Mouse (Mus musculus) adrenal gland, postnatal 25 days (tissue): Measurements from ENCODE around the gene Adamts12. TPM values are rescaled to one million over a fixed set of nuclear protein-coding genes. Genes with fewer than 3 reads are reported as not detected.

Experiments used
- DNase-seq: peaks from one replicate; pipeline ENCODE4 v3.0.0; 2021; ENCODE audit warnings: mixed read lengths
- total RNA-seq: library from RNA; stranded (reverse); gene quantifications from 2 replicates; pipeline ENCODE4 v1.2.3, GENCODE M21; 2021

Gene Adamts12
- total RNA-seq, 1 experiment from 2014 or later, result 6.4 TPM

DNA sequence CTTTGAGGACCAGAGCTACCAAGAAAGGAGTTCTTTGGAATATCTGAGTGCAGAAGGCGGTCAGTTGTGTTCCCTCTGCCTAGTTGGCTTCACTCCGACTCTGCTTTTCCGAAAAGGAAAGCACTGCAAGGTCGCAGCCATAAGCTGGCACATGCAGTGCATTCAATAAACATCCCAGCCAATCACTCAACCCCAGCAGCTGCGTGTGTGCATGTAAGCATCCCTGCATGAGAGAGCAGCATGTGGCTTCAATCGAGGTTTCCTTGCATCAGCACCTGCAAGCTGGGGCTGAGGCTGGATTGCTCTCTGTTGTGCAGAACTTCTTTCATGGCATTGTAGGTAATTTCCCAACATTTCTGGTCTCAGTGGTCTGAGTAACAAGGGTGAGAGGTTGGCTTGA is 230.4 kb downstream of the Adamts12 start:
- no peak for DNase-seq

DNA sequence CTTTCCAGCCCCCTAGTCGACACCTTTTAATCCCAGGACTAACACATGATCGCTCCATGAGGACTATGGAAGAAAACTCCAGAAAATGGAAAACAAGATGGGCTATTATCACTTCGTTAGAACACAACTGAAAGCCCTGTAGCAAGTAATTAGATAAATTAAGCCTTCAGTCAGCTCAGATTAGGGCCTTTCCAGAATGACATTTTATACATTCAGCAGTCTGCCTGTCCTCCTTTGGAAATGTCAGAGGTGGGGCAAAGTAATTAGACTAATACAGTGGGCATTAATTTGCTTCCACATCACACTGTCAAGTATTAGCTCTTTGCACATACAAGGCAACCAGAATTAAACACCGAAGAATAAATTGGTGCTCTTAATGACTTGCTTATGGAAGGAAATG is 233.4 kb downstream of the Adamts12 start:
- DNase-seq, result no peak

DNA sequence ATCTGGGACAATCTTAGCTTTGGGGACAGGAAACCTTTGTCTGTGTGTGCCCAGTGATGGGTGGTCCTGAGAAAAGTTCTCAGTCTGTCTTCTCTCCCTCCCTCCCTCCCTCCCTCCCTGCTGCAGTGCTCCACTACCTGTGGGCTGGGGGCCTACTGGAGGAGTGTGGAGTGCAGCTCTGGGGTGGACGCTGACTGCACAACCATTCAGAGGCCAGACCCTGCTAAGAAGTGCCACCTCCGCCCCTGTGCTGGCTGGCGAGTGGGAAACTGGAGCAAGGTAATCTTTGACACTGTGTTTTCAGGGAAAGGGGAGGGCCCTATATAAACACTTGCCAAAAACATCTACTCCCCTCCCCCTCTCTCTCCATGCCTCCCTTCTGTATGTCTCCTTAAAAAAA is 252.5 kb downstream of the Adamts12 start:
- DNase-seq, result no peak

DNA sequence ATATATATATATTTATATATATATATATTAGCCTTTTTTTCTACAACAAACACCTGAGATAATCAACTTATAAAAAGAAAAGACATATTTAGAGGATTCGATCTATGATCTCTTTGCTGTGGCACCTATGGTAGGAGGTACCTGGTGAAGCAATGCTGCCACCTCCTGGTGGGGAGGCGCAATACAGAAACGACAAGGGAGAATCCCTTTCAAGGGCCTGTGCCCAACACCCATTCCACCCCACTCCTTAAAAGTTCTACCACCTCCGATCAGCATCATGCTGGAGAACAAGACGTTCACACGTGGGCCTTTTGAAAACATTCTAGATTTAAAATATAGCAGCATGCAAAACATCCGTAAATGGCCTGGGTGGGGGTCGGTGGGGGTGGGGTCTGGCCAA is 255.9 kb downstream of the Adamts12 start:
- DNase-seq, result peak; percentile 70

DNA sequence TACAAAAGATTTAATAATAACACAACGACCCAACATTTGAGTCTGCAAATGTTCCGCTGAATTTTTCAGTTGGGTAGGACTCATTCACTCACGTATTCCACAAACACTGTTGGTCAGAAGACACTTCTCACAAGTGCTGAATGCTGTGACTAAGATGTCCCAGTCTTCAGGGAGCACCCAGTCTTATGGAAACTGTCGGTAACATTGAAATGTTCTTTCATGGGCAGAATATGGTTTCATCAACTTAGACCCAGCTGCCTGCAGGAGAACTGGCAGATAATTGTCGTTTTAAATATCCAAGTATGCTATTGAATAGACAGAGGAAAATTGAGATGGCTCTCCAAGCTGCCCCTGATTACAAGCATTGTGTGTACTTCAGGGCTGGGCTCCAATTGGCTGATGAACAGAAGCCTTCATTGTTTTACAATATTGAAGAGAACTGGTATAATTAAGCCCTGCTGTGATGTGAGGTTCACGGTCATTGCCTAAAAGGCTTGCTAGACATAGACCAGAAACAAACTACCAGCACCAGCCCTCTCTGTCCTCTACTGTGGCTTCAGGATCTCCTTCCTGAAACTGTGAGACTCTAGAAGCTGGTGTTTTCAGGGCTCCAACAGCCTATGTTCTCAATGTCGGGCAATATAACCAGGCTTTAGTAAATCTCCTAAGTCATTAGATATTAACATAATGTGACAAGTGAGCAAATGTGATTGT is 275.0 kb downstream of the Adamts12 start:
- no peak for DNase-seq

DNA sequence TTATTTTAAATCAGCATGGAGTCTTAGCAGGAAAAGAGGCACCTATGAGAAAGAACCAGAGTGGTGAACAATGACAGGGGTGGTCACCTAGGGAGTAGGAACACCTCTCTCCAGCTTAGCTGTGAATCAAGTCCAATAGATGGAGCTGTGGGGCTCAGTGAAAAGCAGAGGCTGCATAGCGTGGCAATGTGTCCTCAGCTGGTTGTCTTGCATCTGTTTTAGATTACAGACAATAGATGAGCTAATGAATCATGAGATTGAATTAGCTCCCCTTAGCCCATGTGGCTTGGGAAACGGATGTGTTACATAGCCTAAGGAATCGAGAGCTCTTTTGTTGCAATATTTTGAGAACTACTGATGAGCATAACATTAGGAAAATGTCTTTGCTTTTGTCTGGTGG is 291.3 kb downstream of the Adamts12 start:
- no peak for DNase-seq

DNA sequence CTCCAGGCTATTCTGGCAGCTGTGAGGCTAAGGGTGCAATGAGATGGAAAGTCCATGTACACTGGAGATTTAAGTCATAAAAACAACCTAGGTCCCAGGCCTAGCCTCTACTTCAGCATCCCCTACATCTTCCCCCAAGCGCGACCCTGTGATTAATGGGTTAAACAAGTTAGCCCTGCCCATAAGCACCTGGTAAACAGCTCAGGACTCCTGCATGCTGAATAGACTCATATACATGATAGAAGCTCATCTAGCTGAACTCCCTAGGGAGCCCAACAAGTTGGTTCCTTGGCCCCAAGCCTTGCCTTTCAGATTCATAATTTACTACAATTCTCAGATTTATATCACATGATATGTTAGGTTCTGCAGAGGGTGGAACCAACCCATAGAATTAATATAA is 292.9 kb downstream of the Adamts12 start:
- DNase-seq, result no peak

DNA sequence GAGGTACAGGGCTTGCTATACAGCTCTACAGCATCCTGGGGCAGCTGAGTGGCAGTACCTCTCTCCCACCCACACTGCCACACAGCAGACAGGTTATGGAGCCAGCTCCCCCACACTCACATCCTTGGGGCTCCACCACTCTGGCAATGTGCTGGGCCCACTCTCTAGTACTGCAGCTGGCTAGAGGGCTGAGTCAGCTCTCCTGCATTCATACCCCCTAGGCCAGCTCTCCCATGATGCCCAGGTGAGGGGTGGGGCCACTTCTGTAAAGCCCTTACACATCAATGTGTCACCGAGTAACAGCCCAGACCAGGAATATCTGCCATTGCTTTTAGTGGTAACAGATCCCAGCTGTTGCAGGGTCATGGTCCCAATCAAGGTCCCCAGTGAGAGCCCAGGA is 296.3 kb downstream of the Adamts12 start:
- DNase-seq, result no peak

DNA sequence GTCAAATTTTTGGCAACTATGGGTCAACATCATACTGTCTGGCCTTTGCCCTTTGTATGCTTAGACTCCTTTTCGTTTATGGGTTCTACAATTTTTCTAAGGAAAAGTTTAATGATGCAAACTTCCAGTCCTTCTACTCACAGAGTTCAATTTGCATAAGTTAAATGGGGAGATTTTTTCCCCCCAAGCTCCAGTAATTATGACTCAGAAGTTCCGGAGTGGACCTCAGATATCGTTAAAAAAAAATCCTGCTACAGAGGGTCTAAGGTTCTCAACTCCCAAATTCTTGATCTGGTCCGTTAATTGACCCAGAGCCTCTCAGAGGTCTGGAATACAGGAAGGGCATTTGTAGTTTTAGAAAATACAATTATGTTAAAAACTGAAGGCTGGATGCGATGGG is 297.2 kb downstream of the Adamts12 start:
- DNase-seq, result no peak

DNA sequence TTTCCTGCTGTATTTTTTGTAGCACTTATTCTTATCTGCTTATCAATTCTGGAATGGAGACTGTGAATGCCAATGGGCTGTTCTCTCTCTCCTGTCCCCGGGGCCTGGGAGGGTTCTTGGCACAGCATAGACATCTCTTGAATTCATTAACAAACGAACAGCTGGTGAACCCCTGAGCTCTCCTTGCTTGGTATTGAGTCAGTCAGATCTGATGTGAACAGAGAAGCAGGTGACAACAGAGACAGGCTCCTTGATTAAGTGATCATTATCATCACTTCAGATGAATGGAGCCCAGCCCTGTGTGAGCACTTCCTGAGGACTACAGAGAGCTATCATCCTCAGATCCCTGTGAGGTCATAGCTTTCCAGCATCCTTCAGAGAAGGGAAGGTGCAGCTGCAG is 299.5 kb downstream of the Adamts12 start:
- DNase-seq, result no peak

DNA sequence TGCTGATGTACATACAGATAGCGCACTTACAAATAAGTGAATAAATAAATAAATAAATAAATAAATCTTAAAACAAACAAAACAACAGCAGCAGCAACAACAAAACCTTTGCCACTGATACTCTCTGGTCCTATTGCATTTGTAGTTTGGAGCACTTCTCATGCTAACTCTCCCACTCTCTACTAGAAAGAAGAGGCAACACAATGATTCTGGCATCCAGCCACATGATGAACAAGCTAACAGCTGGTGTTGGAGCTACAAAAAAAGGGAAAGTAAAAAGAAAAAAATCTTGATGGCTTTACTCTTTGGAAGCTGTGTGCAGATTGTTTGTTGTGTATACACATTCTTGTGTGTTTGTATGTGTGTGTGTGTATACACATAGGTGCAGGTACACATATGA is 300.2 kb downstream of the Adamts12 start:
- no peak for DNase-seq

DNA sequence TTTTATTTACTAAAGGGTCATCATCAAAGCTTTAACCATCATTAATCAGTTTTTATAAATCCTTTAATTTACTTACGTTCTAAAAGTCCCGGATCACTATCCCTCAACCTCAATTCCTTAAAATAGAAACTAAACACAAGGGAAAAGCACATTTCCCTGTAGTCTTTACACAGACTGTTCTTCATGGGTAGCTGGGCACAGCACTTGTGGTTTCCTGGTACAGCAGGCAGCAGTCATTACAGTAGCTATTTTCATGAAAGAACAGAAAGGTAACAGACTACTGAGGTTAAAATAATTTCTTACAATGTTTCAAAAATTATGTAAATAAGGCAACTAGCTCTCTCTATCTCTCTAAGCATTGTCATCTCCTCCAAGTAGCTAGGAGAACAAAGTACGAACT is 305.0 kb downstream of the Adamts12 start:
- no peak for DNase-seq

DNA sequence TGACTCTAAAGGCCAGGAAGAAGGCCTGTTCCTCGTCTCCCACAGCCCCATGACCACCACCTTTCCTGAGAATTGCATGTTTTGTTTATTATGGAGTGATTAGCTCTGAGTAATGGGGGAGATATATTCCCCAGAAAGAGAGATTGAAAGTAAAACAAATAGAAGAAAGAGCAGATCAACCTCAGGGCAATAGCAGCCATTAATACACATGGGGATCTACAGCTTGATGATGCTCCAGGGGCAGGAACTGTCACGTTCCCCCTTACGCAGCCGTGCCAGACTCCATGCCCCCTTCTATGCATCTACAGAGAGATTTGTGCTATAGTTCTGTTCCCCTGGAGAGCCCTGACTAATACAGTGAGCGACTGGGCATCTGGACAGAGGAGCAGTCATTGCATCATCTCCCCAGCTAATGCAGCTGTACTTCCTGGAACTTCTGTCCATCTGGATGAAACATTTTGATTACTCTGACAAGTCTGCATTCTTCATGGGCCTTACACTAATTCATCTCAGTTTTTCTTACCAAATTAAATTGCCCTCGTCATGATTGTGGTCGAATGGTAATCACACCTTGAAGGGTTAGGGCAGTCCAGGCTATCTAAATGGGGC is 306.0 kb downstream of the Adamts12 start:
- no peak for DNase-seq

DNA sequence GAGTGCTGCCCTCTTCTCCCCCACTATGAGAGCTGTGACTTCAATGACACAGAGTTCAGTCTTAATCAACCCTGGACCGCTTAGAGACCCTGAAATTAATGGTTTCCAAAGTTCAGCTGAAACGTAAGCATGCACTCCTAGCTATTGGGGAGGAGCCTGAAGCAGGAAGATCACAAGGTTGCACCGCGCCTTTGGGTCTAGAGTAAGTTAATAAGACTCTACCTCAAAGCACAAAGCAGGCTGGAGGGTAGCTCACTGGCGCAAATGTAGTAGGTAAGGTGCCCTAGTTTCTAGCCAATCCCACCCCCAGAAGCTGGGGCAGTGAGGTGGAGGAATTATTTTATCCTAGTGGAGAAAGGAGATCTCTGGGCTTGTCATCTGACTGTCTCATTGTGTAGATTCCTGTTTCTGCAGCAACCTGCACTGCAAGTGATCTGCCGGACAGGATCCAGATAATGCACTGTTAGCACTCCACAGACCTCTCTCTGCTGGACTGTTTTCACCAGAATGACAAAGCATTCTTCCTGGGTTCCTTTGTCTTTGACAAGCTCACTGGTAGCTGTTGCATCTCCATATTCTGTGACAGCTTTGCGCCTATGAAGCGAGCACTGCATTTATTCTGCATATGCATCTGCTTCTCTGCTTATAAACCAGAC is 315.0 kb downstream of the Adamts12 start:
- no peak for DNase-seq

DNA sequence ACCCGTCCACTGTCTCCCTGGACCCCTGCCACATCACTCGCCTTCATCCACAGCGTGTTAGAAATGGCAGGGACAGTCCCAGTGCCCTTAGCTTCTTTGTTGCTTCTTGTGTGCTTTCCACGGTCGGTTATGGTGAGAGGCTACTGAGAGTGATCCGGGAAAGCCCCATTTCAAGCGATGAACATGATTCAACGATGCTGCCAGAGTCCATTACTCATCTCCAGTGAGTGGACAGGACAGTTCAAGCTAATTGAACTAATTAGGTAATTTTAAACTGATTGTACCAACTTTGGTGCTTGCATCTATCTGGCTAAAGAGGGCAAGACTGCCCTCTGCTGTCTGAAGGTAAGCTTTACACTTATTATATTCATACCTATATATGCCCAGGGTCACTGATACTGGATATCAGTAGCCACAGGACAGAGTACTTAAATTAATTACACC is 315.5 kb downstream of the Adamts12 start:
- DNase-seq, result no peak

DNA sequence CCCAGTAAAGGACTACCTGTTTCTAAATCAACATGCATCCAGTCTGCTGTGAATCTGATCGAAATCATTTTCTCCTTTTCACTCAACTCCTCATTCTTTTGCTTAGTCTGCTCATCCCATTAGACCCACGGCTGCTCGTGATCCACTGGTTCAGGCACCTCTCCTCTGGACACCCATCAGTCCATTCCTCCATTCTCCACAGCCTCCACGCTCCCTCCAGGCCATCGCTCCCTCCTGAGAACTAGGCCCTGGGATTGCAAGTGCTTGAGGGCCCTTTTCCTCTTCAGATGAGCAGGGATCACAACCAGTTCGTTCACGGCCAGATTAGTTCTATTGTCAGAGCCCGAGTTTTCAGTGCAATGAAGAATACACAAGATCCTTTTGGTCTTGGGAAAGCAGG is 316.0 kb downstream of the Adamts12 start:
- DNase-seq, result no peak

DNA sequence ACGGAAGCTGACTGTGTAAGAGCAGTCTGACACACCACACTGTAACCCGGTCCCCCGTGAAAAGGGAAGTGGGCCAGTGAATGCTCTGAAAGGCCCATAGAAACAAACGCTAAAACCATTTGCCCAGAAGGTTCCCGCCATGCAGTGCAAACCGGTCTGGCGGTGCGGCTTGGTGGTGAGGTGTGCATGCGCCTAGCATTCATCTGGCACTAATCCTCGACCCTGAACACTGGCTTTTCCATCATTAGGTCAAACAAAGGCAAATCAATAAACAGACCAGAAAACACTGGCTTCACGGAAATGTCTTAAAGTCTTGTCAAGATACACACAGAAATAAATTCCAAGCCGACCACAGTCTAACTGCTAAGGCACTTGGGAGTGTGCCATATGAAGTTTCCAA is 318.0 kb downstream of the Adamts12 start:
- no peak for DNase-seq

DNA sequence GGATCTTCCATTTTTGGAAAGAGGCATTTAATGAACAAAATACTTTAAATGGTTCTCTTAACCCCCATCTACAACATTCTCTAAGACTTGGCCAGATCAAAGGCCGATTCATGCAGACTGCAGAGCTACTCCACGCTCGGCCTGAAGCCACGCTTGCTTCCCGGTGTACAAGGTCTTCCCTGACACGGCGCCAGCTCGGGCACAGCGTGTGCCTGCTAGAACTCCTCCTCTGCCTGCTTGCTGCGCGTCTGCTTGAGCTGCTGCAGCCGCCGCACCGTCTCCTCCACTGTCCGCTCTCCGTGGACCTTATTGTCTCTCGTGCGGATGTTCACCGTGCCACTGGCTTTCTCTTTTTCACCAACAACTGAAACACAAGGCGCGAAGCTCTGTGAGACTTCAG is 319.2 kb downstream of the Adamts12 start:
- DNase-seq, result no peak

DNA sequence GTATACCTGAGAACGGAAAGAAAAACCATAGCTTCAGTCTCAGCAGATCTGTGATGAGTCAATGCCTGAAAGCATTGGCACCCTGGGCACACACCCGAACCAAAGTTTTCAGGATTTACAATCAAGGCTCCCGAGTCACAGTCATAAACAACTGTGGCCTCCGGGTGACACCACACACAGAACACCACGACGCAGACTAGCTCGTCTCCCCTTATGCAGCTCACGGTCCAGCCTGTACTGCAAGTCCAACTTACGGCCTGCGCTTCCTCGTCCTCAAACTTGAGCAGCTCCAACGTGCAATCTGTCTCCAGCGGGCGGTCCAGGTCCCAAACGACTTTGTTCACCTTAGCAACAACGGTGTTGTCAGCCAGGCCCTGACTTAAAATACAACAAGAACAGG is 328.3 kb downstream of the Adamts12 start:
- DNase-seq, result no peak

DNA sequence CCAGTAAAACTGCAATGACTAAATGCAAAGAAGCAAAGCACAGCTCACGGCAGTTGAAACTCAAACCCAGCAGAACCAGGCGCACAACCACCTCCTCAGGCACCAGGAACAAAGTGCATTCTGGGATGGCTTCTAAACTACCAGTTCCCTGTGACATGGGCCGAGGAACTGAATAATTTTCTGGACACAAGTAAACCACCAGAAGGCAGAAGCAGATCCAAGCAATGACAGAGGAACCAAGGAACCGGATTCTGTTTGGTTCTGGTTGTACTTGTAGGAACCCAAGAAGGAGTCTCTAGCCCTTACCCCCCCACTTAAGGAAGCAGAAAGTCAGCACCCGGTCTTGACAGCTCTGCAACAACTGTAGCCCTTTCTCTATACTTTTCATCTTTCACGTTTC is 331.8 kb downstream of the Adamts12 start:
- DNase-seq, result no peak
